Mouse (Mus musculus): ENCODE results near the gene Zbtb16. TPM values are rescaled to one million over a fixed set of nuclear protein-coding genes. Genes with fewer than 3 reads are reported as not detected.

The Zbtb16 gene
- polyA plus RNA-seq, 1 experiment from 2014 or later, result 6.1 TPM

DNA sequence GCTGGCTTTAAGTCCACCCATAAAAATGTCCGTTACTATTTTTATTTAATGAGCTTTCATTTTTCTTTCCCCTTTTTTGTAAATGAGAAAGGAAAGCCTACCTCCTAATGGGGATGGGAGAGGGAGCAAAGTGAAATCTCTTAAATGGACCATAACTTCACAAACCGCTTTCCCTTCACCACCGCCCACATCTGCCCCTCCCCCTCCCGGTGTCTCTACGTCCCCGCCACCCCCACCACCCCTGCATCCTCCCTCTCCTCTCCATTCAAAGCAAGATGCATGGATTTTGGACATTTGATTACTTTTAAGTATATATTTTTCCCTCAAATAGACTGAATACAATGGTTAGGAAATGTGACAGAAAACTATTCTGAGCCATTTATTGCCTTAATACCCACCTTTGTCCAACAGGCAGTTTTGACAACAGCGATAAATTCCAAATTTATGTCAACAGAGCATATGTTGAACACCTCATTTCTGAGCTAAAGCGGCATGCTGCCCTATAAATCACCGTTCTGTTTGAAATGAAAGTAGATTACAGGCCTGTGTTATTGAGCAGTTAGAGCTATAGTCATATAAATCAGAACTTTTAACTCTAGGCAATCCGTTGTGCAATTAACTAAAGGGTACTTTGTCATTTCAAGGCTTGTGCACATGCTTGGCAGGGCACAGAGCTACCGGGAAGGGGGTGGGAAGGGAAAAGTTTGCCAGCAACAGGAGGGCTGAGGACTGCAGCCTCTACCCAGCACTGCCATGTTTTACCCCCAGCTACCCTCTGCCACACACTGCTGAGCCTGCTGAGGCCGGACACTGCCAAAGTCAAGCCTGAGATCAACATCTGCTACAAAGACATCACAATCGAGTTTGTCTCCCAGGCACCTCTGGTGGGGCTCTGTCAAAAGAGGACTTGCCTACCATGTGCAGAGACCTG is 78.1 kb downstream of the Zbtb16 start:
- no peaks in the 10 kb centered on the region for H3K27me3 ChIP-seq (replicated peaks; ENCODE audit: control insufficient read depth, insufficient read depth, low read length)
- no peak for ATAC-seq
- peaks cover 34% of the 10 kb centered on the region for H3K4me1 ChIP-seq (replicated peaks; ENCODE audit: control insufficient read depth, insufficient read depth, low read length)
- H3K36me3 ChIP-seq (ENCODE audit: control insufficient read depth, insufficient read depth), result no peaks in the 10 kb centered on the region
- no peaks in the 10 kb centered on the region for H3K9me3 ChIP-seq (ENCODE audit: control insufficient read depth, low read length)
- H3K27ac ChIP-seq (ENCODE audit: low read length), result no peak overlapping the region
- no peak overlapping the region for H3K4me2 ChIP-seq (ENCODE audit: low read length)
- H3K4me3 ChIP-seq (replicated peaks; ENCODE audit: low read length), result no peak overlapping the region
- H3K9ac ChIP-seq (replicated peaks; ENCODE audit: low read depth, low read length), result no peak overlapping the region
- WGBS, result 54% methylated on average over 13 of the region's 13 CpGs

DNA sequence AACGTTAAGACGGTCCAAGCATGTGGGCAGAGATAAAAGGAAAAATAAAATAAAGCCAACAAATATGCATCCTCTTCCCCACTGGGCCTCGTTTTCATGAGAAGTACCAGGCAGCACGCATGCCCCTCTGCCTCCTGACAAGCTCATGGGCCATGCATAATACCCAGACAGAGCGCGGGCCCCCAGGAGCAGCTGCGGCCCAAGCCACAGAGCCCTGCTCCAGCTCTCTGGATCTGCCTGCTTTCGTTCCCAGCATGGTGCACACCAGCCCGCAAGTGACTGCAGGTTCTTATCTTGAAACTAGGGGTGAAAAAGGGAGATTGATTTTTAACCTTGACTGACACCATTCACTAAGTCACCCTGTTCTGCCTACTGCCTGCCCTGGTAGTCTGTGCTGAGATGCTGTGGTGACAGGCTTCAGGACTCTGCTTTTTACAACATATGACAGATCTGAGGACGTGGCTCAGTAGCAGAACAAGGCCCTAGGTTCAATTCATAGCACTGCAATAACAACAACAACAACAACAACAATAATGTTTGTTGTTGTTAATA is 79.7 kb downstream of the Zbtb16 start:
- H3K9me3 ChIP-seq (ENCODE audit: control insufficient read depth, low read length), result no peaks in the 10 kb centered on the region
- H3K4me2 ChIP-seq (ENCODE audit: low read length), result no peak overlapping the region
- H3K4me1 ChIP-seq (replicated peaks; ENCODE audit: control insufficient read depth, insufficient read depth, low read length), result peaks cover 29% of the 10 kb centered on the region
- H3K4me3 ChIP-seq (replicated peaks; ENCODE audit: low read length), result no peak overlapping the region
- 17% methylated on average over 10 of the region's 10 CpGs for WGBS
- no peak for ATAC-seq
- H3K27me3 ChIP-seq (replicated peaks; ENCODE audit: control insufficient read depth, insufficient read depth, low read length), result no peaks in the 10 kb centered on the region
- H3K36me3 ChIP-seq (ENCODE audit: control insufficient read depth, insufficient read depth), result no peaks in the 10 kb centered on the region
- no peak overlapping the region for H3K27ac ChIP-seq (ENCODE audit: low read length)
- H3K9ac ChIP-seq (replicated peaks; ENCODE audit: low read depth, low read length), result no peak overlapping the region

DNA sequence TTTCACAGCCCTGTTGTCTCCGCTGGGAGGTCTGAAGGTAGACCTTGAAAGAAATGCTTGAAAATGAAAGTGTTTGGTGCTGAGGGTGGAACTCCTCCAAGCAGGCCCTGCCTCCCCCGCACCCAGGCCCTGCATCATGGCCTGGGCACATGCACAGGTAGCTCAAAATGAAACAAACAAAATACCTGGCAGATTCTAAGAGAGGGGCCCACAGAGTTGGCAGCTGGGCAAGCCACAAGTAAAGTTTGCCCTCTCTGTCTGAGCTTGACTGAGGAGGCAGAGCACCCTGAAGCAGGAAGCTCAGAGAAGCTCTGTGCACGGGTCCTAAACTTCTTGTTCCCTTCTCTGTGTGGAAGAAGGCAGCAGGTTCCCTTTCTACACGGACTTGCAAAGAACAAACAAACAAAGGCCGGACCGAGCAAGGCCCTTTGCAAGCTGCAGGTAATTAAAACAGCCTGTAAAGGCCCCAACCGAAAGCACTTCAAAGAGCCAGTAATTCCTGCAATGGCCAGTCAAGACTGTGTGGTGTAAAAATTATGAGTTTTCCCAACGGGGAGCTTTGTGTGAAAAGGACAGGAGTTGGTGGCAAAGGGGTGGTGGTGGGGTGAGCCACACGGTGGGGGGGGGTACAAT is 80.5 kb downstream of the Zbtb16 start:
- H3K36me3 ChIP-seq (ENCODE audit: control insufficient read depth, insufficient read depth), result no peaks in the 10 kb centered on the region
- H3K27ac ChIP-seq (ENCODE audit: low read length), result no peak overlapping the region
- no peak overlapping the region for H3K4me3 ChIP-seq (replicated peaks; ENCODE audit: low read length)
- no peak overlapping the region for H3K4me2 ChIP-seq (ENCODE audit: low read length)
- 22% methylated on average over 9 of the region's 9 CpGs for WGBS
- peaks cover 23% of the 10 kb centered on the region for H3K4me1 ChIP-seq (replicated peaks; ENCODE audit: control insufficient read depth, insufficient read depth, low read length)
- no peak overlapping the region for H3K9ac ChIP-seq (replicated peaks; ENCODE audit: low read depth, low read length)
- no peaks in the 10 kb centered on the region for H3K9me3 ChIP-seq (ENCODE audit: control insufficient read depth, low read length)
- ATAC-seq, result no peak
- no peaks in the 10 kb centered on the region for H3K27me3 ChIP-seq (replicated peaks; ENCODE audit: control insufficient read depth, insufficient read depth, low read length)

GRCm38 (mm10) chr9:48754418-48754817 is 81.6 kb downstream of the Zbtb16 start:
- Histone ChIP-seq H3K27me3 (replicated peaks; ENCODE audit: control insufficient read depth, insufficient read depth, low read length) (no peaks in the 10 kb centered on the region), H3K4me2 (ENCODE audit: low read length) (no peak overlapping the region), H3K4me1 (replicated peaks; ENCODE audit: control insufficient read depth, insufficient read depth, low read length) (peaks cover 15% of the 10 kb centered on the region), H3K27ac (ENCODE audit: low read length) (no peak overlapping the region), H3K36me3 (ENCODE audit: control insufficient read depth, insufficient read depth) (no peaks in the 10 kb centered on the region), H3K9ac (replicated peaks; ENCODE audit: low read depth, low read length) (no peak overlapping the region), H3K9me3 (ENCODE audit: control insufficient read depth, low read length) (no peaks in the 10 kb centered on the region), H3K4me3 (replicated peaks; ENCODE audit: low read length) (no peak overlapping the region)
- 96% methylated on average over 6 of the region's 6 CpGs for WGBS
- no peak for ATAC-seq

GRCm38 (mm10) chr9:48753881-48754280 is 82.1 kb downstream of the Zbtb16 start:
- Histone ChIP-seq H3K9me3 (ENCODE audit: control insufficient read depth, low read length) (no peaks in the 10 kb centered on the region), H3K4me2 (ENCODE audit: low read length) (no peak overlapping the region), H3K4me1 (replicated peaks; ENCODE audit: control insufficient read depth, insufficient read depth, low read length) (peaks cover 15% of the 10 kb centered on the region), H3K9ac (replicated peaks; ENCODE audit: low read depth, low read length) (no peak overlapping the region), H3K27ac (ENCODE audit: low read length) (no peak overlapping the region), H3K27me3 (replicated peaks; ENCODE audit: control insufficient read depth, insufficient read depth, low read length) (no peaks in the 10 kb centered on the region), H3K36me3 (ENCODE audit: control insufficient read depth, insufficient read depth) (no peaks in the 10 kb centered on the region), H3K4me3 (replicated peaks; ENCODE audit: low read length) (no peak overlapping the region)
- ATAC-seq, result no peak
- 92% methylated on average over 6 of the region's 6 CpGs for WGBS

DNA sequence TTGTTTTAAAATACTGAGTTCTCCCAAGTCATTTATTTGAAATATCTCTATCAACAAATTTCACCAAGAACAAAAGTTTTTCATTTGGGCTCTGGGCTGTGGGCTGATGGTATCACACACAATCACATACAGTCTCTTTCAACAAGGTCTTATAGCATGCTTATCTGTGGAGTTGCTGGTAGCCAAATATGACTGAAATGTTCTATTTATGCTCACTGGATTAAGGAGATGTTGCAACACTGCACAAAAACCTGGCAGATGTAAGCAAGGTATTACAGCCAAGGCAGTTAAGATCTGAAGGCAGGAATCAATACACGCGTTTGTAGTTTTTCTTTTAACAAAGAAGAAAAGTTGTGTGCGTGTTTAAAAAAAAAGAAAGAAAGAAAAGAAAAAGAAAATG is 84.1 kb downstream of the Zbtb16 start:
- H3K4me2 ChIP-seq (ENCODE audit: low read length), result no peak overlapping the region
- ATAC-seq, result no peak
- H3K4me1 ChIP-seq (replicated peaks; ENCODE audit: control insufficient read depth, insufficient read depth, low read length), result peaks cover 8% of the 10 kb centered on the region
- no peak overlapping the region for H3K4me3 ChIP-seq (replicated peaks; ENCODE audit: low read length)
- H3K9ac ChIP-seq (replicated peaks; ENCODE audit: low read depth, low read length), result no peak overlapping the region
- 87% methylated on average over 3 of the region's 3 CpGs for WGBS
- H3K27ac ChIP-seq (ENCODE audit: low read length), result no peak overlapping the region
- H3K9me3 ChIP-seq (ENCODE audit: control insufficient read depth, low read length), result no peaks in the 10 kb centered on the region
- no peaks in the 10 kb centered on the region for H3K36me3 ChIP-seq (ENCODE audit: control insufficient read depth, insufficient read depth)
- no peaks in the 10 kb centered on the region for H3K27me3 ChIP-seq (replicated peaks; ENCODE audit: control insufficient read depth, insufficient read depth, low read length)

DNA sequence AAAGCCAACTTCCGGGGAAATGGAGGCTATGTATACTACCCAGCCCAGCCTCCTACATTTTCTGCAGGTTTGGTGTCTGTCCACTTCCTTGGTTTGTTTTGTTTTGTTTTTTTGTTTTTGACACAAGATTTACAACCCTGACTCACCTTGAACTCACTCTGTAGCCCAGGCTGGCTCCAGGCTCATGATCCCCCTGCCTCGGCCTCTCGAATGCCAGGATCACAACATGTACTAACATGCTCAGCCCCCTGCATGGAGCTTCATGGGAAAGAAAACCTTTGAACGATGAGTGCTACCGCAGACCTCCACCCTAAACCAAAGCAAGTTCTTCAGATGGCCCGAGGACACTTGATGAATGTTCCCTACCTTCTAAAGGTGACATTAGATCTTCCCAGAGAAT is 86.4 kb downstream of the Zbtb16 start:
- Histone ChIP-seq H3K9ac (replicated peaks; ENCODE audit: low read depth, low read length) (no peak overlapping the region), H3K36me3 (ENCODE audit: control insufficient read depth, insufficient read depth) (no peaks in the 10 kb centered on the region), H3K9me3 (ENCODE audit: control insufficient read depth, low read length) (no peaks in the 10 kb centered on the region), H3K27me3 (replicated peaks; ENCODE audit: control insufficient read depth, insufficient read depth, low read length) (no peaks in the 10 kb centered on the region), H3K27ac (ENCODE audit: low read length) (no peak overlapping the region), H3K4me2 (ENCODE audit: low read length) (no peak overlapping the region), H3K4me3 (replicated peaks; ENCODE audit: low read length) (no peak overlapping the region), H3K4me1 (replicated peaks; ENCODE audit: control insufficient read depth, insufficient read depth, low read length) (0 out of 2 replicates have a peak, but pooled peaks cover 2% of the 10 kb centered on the region)
- no peak for ATAC-seq
- WGBS, result 94% methylated on average over 6 of the region's 6 CpGs

- H3K36me3 ChIP-seq (ENCODE audit: control insufficient read depth, insufficient read depth), result no peaks in the 10 kb centered on the region
- WGBS, result 92% methylated on average over 4 of the region's 4 CpGs
- no peak overlapping the region for H3K27ac ChIP-seq (ENCODE audit: low read length)
- no peak for ATAC-seq
- no peaks in the 10 kb centered on the region for H3K27me3 ChIP-seq (replicated peaks; ENCODE audit: control insufficient read depth, insufficient read depth, low read length)
- H3K9ac ChIP-seq (replicated peaks; ENCODE audit: low read depth, low read length), result no peak overlapping the region
- H3K4me2 ChIP-seq (ENCODE audit: low read length), result no peak overlapping the region
- no peaks in the 10 kb centered on the region for H3K9me3 ChIP-seq (ENCODE audit: control insufficient read depth, low read length)
- H3K4me3 ChIP-seq (replicated peaks; ENCODE audit: low read length), result no peak overlapping the region
- 0 out of 2 replicates have a peak, but pooled peaks cover 3% of the 10 kb centered on the region for H3K4me1 ChIP-seq (replicated peaks; ENCODE audit: control insufficient read depth, insufficient read depth, low read length)
These were observed 86.9 kb downstream of the Zbtb16 start for GRCm38 (mm10) chr9:48749168-48749567.

- Histone ChIP-seq H3K9ac (replicated peaks; ENCODE audit: low read depth, low read length) (no peak overlapping the region), H3K27me3 (replicated peaks; ENCODE audit: control insufficient read depth, insufficient read depth, low read length) (no peaks in the 10 kb centered on the region)
- WGBS, result 94% methylated on average over 4 of the region's 4 CpGs
These were observed 87.3 kb downstream of the Zbtb16 start for GRCm38 (mm10) chr9:48748761-48749160.

More at GRCm38 (mm10) chr9:48748761-48749160, 87.3 kb downstream of the Zbtb16 start:
- no peak overlapping the region for H3K4me2 ChIP-seq (ENCODE audit: low read length)
- H3K27ac ChIP-seq (ENCODE audit: low read length), result no peak overlapping the region
- H3K9me3 ChIP-seq (ENCODE audit: control insufficient read depth, low read length), result no peaks in the 10 kb centered on the region
- H3K36me3 ChIP-seq (ENCODE audit: control insufficient read depth, insufficient read depth), result no peaks in the 10 kb centered on the region
- H3K4me3 ChIP-seq (replicated peaks; ENCODE audit: low read length), result no peak overlapping the region
- ATAC-seq, result no peak
- 0 out of 2 replicates have a peak, but pooled peaks cover 3% of the 10 kb centered on the region for H3K4me1 ChIP-seq (replicated peaks; ENCODE audit: control insufficient read depth, insufficient read depth, low read length)
